Mouse (Mus musculus) liver, embryonic 16.5 days (tissue): ENCODE results near the gene Map6d1. TPM values are rescaled to one million over a fixed set of nuclear protein-coding genes. Genes with fewer than 3 reads are reported as not detected.

Experiments
- ATAC-seq: fragments of 200-750 bp; cut with Nextera tagmentation; 2 replicates; pipeline ENCODE4 v1.8.0; 2017; ENCODE audit warnings: low read depth, mild to moderate bottlenecking, moderate number of reproducible peaks, moderate library complexity
- H3K27ac ChIP-seq: fragments of 300-500 bp; sonication (generic); 2 replicates; pipeline ENCODE4 v1.5.1; 2014; ENCODE audit warnings: mild to moderate bottlenecking, low read length
- H3K27me3 ChIP-seq: fragments of 300-500 bp; sonication (generic); 2 replicates; pipeline ENCODE4 v1.6.1; 2014; ENCODE audit warnings: low read depth, low read length, mixed read lengths; ENCODE audit not compliant: control insufficient read depth, insufficient read depth
- H3K36me3 ChIP-seq: fragments of 300-500 bp; sonication (generic); 2 replicates; pipeline ENCODE4 v1.6.1; 2014; ENCODE audit warnings: mild to moderate bottlenecking; ENCODE audit not compliant: control insufficient read depth, insufficient read depth
- H3K4me1 ChIP-seq: fragments of 300-500 bp; sonication (generic); 2 replicates; pipeline ENCODE4 v1.6.1; 2014; ENCODE audit warnings: low read depth, low read length, mixed read lengths; ENCODE audit not compliant: control insufficient read depth
- H3K4me2 ChIP-seq: fragments of 300-500 bp; sonication (generic); 2 replicates; pipeline ENCODE4 v1.6.1; 2014; ENCODE audit warnings: low read depth, low read length, mixed read lengths
- H3K4me3 ChIP-seq: fragments of 300-500 bp; sonication (generic); 2 replicates; pipeline ENCODE4 v1.5.1; 2014; ENCODE audit warnings: low read depth, mild to moderate bottlenecking, low read length
- H3K9ac ChIP-seq: fragments of 300-500 bp; sonication (generic); 2 replicates; pipeline ENCODE4 v1.6.1; 2014; ENCODE audit warnings: low read depth, low read length
- H3K9me3 ChIP-seq: fragments of 300-500 bp; sonication (generic); replicated peaks from 2 replicates; pipeline ENCODE4 v1.6.1; 2016; ENCODE audit warnings: low read length; ENCODE audit not compliant: control insufficient read depth
- WGBS: fragments of 180-500 bp; shearing (Covaris S2); extraction: QIAGEN DNeasy Blood & Tissue Kit; methylation state at CpG from one replicate; pipeline ENCODE4 v1.1.7; 2014; ENCODE audit not compliant: insufficient replicate concordance; 5-methylcytosine and 5-hydroxymethylcytosine counted together
- polyA plus RNA-seq: library from polyadenylated mRNA; unstranded; fragments of >200 nt; fragmentation: Nextera tagmentation; extraction: Ambion mirVana; gene quantifications from 2 replicates; pipeline ENCODE4 v1.2.1, GENCODE M21; 2015

Gene Map6d1
- polyA plus RNA-seq, 1 experiment from 2014 or later: 0.05 TPM

DNA sequence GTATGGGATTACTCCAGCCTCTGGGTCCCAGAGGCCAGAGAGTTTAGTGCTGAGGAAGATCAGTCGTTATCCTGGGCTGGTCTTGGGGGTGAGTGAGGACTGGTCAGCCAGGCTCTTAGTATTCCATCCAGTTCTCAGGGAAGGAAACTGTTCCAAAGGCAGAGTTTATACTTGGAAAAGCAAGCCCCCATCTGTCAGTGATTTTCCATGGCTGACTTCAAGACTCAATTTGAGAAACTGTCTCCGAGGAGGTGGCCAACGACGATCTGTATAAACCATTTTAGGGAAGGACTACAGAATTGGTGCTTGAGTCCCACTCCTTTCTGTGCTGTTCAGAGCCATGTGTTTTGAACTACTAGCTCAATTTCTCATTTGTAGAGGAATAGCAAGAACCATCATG lies 2.5 kb downstream of the Map6d1 start:
- no peak for ATAC-seq
- H3K4me1 ChIP-seq: no peaks in the 10 kb centered on the region; the same call in 1 of the 2 replicates
- no peaks in the 10 kb centered on the region for H3K36me3 ChIP-seq
- H3K4me2 ChIP-seq: no peak overlapping the region
- peaks cover 35% of the 10 kb centered on the region for H3K27me3 ChIP-seq
- no peak overlapping the region for H3K9ac ChIP-seq
- H3K27ac ChIP-seq: no peak overlapping the region
- no peaks in the 10 kb centered on the region for H3K9me3 ChIP-seq
- H3K4me3 ChIP-seq: no peak overlapping the region
- WGBS: 80% methylated on average over 4 of the region's 4 CpGs

DNA sequence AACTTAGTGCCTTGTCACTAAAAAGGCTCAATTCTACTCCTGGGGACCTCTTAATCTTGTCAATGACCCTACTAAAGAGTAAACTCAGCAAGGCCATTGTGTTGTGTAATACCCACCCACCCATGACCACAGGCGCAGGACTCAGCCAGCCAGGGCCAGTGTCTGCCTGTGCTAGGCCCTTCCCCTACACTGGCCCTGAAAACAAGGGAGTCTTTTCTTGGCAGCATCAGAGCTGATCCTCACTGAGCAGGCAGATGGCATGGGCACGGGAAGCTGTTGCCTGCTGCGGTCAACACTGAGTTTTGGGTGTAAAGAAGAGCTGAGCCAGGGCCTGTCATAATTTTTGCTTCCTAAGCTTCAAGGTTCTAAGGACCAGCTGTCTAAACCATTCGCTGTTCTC lies 3.7 kb downstream of the Map6d1 start:
- Histone ChIP-seq H3K9ac (no peak overlapping the region), H3K4me2 (no peak overlapping the region), H3K4me3 (no peak overlapping the region), H3K9me3 (no peaks in the 10 kb centered on the region), H3K36me3 (no peaks in the 10 kb centered on the region), H3K27me3 (peaks cover 33% of the 10 kb centered on the region), H3K27ac (no peak overlapping the region), H3K4me1 (no peaks in the 10 kb centered on the region; the same call in 1 of the 2 replicates)
- 51% methylated on average over 4 of the region's 4 CpGs for WGBS
- ATAC-seq: peak; percentile 35; the same call in 1 of the 2 replicates

DNA sequence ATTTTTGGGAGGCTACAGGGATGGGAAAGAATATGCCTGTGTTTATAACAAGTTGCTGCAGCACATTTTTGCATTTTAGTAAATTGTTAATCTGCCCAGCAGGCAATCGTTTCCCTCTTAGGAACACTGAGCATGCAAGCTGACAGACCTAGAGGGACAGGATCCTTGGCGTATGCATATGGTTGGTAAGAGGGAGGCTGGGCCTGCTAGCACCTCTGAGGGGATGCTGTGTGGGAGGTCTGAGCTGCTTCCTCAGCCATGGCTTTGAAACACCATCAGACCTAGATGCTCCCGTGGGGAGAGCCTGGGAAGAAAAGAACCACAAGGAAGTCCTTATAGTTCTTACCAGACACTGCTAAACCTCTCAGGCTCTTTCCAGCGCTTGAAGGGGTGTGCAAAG lies 6.8 kb downstream of the Map6d1 start:
- H3K9me3 ChIP-seq: no peaks in the 10 kb centered on the region
- H3K9ac ChIP-seq: no peak overlapping the region
- H3K27ac ChIP-seq: no peak overlapping the region
- no peak overlapping the region for H3K4me2 ChIP-seq
- H3K27me3 ChIP-seq: peaks cover 3% of the 10 kb centered on the region
- H3K4me3 ChIP-seq: no peak overlapping the region
- H3K36me3 ChIP-seq: peaks cover 2% of the 10 kb centered on the region; the same call in 1 of the 2 replicates
- no peaks in the 10 kb centered on the region for H3K4me1 ChIP-seq
- no peak for ATAC-seq
- 58% methylated on average over 4 of the region's 4 CpGs for WGBS

DNA sequence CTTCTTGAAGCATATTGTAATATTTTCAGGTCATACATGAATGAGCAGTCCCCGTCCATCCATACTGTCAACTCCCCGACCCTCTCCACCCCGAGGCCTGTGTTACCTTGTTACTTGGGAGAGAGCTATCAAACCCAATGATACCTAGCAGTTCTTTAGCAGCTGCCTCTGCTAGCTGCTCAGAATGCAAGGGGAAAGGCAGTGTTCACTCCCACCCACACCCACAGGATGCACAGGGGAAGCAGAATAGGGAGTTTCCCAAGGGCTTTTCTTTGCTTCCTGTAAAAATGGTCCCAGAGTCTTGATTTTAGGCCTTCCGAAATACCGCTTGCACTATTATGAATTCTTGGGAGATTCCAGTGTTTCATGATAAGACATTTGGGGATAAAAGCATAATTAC lies 13.0 kb downstream of the Map6d1 start:
- H3K4me3 ChIP-seq: no peak overlapping the region
- WGBS: 88% methylated on average over 5 of the region's 5 CpGs
- H3K27ac ChIP-seq: no peak overlapping the region
- no peak overlapping the region for H3K9ac ChIP-seq
- no peak for ATAC-seq
- no peak overlapping the region for H3K4me2 ChIP-seq
- no peaks in the 10 kb centered on the region for H3K27me3 ChIP-seq
- H3K4me1 ChIP-seq: no peaks in the 10 kb centered on the region
- H3K9me3 ChIP-seq: no peaks in the 10 kb centered on the region
- H3K36me3 ChIP-seq: peaks cover 12% of the 10 kb centered on the region

DNA sequence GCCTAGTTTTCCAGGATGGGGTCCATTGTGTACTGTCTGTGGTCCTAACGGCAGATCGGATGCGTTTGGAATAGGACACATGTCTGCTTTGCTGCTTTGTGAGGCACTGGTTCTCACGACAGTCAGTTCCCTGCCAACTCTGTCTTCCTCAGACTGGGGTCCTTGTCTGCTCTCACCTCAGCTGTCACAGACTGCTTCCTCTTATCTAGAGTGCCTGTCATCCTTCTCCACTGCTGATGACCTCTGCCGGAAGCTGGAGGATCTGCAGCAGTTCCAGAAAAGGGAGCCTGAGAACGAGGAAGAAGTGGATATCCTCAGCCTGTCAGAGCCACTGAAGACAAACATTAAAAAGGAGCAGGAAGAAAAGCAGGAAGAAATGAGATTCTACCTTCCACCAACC lies 13.7 kb downstream of the Map6d1 start:
- Histone ChIP-seq H3K36me3 (peaks cover 18% of the 10 kb centered on the region), H3K27me3 (no peaks in the 10 kb centered on the region), H3K27ac (no peak overlapping the region), H3K4me2 (no peak overlapping the region), H3K4me1 (no peaks in the 10 kb centered on the region), H3K9ac (no peak overlapping the region), H3K4me3 (no peak overlapping the region), H3K9me3 (no peaks in the 10 kb centered on the region)
- no peak for ATAC-seq
- WGBS: 48% methylated on average over 6 of the region's 6 CpGs

DNA sequence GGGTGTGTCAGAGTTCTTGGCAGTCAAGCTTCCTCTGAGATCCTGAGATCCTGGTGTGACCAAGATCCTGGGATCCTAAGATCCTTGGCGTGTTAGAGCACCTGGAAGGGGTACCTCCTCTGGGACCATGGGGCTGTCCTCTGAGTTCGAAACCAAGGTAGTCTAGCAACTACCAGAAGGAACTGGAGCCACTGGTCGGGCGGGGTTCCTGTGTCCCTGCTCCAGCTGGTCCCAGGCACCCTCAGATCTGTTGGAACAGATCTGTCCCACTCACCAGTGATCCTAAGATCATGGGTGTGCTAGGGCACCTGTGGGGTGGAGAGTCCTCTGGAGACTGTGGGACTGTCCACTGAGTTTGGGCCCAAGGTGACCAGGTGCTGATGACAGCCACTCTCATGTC lies 14.5 kb downstream of the Map6d1 start:
- no peak overlapping the region for H3K9ac ChIP-seq
- H3K4me2 ChIP-seq: no peak overlapping the region
- H3K36me3 ChIP-seq: peaks cover 20% of the 10 kb centered on the region
- no peak for ATAC-seq
- no peaks in the 10 kb centered on the region for H3K9me3 ChIP-seq
- H3K4me1 ChIP-seq: no peaks in the 10 kb centered on the region
- no peak overlapping the region for H3K4me3 ChIP-seq
- WGBS: 60% methylated on average over 4 of the region's 4 CpGs
- H3K27me3 ChIP-seq: no peaks in the 10 kb centered on the region
- no peak overlapping the region for H3K27ac ChIP-seq

DNA sequence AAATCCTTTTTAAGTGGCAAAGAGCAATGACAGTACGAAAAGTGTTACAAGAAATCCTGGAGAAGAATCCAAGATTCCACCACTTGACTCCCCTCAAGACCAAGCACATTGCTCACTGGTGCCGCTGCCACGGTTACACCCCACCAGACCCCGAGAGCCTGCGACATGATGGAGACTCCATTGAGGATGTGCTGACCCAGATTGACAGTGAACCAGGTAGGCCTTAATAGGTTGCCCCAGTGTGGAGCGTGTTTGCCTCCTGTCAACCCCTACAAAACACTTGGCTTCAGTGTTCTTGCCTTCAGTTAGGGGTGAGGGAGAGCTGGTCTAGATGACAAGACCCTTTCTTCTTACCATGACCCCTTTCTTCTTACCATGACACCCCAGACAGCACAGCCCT lies 18.4 kb downstream of the Map6d1 start:
- Histone ChIP-seq H3K4me2 (no peak overlapping the region), H3K9ac (no peak overlapping the region), H3K27me3 (no peaks in the 10 kb centered on the region), H3K27ac (no peak overlapping the region), H3K4me1 (no peaks in the 10 kb centered on the region), H3K9me3 (no peaks in the 10 kb centered on the region), H3K36me3 (peaks cover 14% of the 10 kb centered on the region), H3K4me3 (no peak overlapping the region)
- ATAC-seq: no peak
- 89% methylated on average over 6 of the region's 6 CpGs for WGBS

DNA sequence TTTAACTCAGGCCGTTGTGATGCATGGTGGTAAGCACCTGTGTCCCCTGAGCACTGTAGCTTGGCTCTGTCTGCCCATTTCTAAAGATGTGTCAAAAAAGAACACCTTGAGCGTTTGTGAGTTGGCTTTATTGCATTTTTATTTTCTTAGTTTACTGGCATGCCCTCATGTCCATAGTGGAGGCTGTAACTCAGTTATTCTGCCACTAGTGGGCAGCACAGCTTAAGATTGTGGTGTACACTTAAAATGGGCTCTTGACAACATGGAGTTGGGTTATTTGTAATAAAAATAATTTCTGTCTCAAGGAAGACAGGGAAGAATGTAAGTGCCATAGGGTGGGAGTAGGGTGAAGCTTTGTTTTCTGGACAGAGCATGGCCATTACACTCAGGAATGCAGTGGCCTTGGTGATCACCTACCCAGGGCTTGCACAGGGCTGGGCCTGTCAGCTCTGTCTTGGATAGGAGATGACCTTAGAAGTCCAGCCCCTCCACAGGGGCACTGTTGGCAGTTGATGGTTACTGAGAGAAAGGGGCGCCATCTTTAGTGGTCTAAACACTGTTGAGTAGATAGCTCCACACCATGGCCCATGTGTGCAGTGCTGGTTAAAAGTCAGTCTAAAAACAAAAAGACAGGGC lies 27.4 kb downstream of the Map6d1 start:
- Histone ChIP-seq H3K4me2 (no peak overlapping the region), H3K36me3 (peaks cover 8% of the 10 kb centered on the region; the same call in 1 of the 2 replicates), H3K4me1 (no peaks in the 10 kb centered on the region), H3K4me3 (no peak overlapping the region), H3K9ac (no peak overlapping the region), H3K27me3 (no peaks in the 10 kb centered on the region), H3K27ac (no peak overlapping the region), H3K9me3 (no peaks in the 10 kb centered on the region)
- no peak for ATAC-seq
- 77% methylated on average over 3 of the region's 3 CpGs for WGBS

DNA sequence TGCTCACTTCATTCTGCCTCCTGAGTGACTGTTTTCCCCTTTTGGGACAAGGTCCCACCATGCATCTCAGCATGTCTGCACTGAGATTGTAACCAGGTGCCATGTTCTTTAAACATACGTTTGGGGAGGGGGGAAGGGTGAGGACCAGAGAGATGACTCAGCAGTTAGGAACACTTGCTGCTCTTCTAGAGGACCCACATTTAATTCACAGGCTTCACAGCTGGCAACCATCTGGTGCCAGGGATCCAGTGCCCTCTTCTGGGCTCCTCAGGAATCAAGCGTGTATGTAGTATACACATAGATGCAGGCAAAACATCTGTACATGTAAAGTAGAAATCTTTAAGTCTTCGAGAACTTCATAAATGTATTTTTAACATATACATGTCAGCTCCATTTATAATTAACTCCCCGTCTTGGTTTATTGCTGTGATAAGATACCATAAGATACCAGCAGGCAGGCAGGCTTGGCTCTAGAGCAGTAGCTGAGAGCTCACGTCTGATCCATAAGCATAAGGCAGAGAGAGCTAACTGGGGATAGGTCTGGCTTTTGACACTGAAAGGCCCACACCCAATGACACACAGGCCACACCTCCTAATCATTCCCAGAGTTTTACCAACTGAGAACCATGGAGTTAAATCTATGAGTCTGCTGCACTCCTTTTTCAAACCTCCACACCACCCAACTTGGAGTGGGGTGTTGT lies 41.5 kb downstream of the Map6d1 start:
- H3K9ac ChIP-seq: no peak overlapping the region
- no peaks in the 10 kb centered on the region for H3K4me1 ChIP-seq
- no peak overlapping the region for H3K4me2 ChIP-seq
- no peak for ATAC-seq
- no peaks in the 10 kb centered on the region; the same call in 1 of the 2 replicates for H3K9me3 ChIP-seq
- H3K4me3 ChIP-seq: no peak overlapping the region
- H3K27ac ChIP-seq: no peak overlapping the region
- peaks cover 11% of the 10 kb centered on the region for H3K36me3 ChIP-seq
- 68% methylated on average over 5 of the region's 5 CpGs for whole genome bisulfite sequencing
- H3K27me3 ChIP-seq: no peaks in the 10 kb centered on the region
